Mouse (Mus musculus): ENCODE results near the gene Ddr1.
A peak's percentile ranks its signal among the peaks of the same experiment; 100 is the strongest.

Gene Ddr1

GRCm38 (mm10) chr17:35721676-35722075 lies 17.3 kb upstream of the Ddr1 start:
- no peak for DNase-seq (ENCODE audit: inconsistent ontology term)

- DNase-seq (ENCODE audit: inconsistent ontology term) = peak; percentile 88
Observed at GRCm38 (mm10) chr17:35720340-35720727, 15.9 kb upstream of the Ddr1 start.

GRCm38 (mm10) chr17:35719616-35720339 lies 15.4 kb upstream of the Ddr1 start:
- no peak for DNase-seq (ENCODE audit: inconsistent ontology term)

GRCm38 (mm10) chr17:35717080-35717479 lies 12.7 kb upstream of the Ddr1 start:
- DNase-seq (ENCODE audit: inconsistent ontology term) = no peak

DNA sequence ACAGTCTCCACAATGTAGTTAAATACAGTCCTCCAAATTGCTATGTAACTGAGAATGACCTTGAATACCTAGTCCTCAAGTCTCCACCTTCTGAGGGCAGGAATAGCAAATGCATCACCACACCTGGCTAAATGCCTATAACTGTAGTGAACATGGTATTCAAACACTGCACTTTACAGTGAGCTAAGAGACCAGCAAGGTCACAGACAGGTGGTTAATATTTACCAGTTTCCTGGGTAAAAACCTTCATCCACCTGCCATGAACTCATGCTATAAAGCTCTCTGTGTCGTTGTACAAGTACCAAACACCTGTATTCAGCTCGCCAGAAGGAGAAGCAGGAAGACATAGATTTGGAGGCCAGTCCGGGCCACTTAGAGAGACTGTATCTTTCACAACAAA lies 11.7 kb upstream of the Ddr1 start:
- no peak for DNase-seq (ENCODE audit: inconsistent ontology term)

DNA sequence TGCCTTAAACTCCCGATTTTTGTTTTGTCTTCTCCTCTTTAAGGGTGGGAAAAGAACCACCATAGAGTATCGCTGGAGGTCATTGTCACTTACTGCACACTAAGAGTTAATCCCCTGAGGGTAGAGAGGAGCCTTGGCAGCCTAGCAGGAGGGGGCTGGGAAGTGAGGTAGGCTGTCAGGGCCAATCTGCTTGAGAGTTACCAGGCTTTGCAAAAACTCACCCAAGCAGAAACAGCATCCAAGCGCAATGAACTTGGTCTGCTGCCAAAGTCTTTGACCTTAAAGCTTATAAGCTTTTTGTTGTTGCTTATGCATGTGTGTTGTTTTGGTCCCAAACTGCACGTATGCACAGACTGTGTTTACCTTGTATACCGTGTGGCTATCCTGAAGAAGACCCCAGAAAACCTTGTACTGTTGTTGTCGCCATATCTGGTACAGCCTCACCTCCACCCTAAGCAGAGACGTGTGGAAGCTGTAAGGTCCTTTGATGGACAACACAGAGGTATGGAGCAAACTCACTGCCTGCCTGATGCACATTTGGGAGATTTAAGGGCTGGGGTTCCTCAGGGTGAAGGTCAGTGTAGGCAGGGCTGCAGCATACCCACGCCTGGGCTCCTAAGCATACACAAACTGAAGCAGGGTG lies 6.4 kb upstream of the Ddr1 start:
- peak; percentile 87 for DNase-seq (ENCODE audit: inconsistent ontology term)

- DNase-seq (ENCODE audit: inconsistent ontology term) = no peak
Observed at GRCm38 (mm10) chr17:35708611-35709010, 4.2 kb upstream of the Ddr1 start.

DNA sequence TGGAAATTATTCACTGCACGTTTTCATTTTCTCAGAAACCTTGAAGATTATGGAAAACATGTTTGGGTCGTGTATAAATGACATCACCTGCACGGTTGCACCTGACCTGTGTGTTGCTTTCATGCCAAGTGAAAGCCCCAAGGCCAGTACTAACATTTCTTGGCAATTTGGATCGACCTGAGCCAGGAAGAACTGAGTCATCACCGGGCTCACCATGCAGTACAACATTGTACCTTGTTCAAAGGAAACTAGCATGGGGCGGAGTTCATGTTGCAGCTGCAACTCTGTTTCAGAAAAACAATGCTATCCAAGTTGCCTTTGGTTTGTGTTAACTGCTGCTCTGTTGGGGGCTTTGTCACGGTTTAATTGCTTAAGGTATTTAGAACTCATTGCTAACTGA lies 3.5 kb upstream of the Ddr1 start:
- DNase-seq (ENCODE audit: inconsistent ontology term) = peak; percentile 61

GRCm38 (mm10) chr17:35705836-35706235 lies 1.4 kb upstream of the Ddr1 start:
- DNase-seq (ENCODE audit: inconsistent ontology term) = peak; percentile 91

DNA sequence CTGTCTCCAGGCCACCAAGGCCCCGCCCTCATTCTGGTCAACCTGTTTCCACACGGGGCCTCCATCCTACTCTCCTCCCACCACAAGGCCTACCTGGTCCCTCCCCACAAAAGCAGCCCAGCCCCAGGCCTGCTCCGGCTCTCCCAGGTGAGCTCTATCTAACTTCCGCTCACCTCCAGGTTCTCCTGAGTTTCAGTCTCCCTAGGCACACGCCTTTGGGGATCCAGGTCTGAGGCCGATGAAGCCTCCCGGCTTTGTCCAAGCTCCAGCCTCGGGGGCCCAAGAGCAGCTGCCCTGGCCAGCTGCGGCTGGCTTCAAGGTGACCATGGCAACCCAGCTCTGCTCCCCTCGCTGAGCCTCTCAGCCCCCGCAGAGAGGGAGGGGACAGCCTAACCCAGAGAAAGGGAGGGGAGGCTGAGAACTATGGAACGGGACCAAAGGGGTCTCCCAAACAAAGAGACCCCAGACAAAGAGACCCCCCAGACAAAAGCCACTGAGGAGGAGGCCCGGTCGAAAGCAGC lies 610 bp downstream of the Ddr1 start:
- peak; percentile 76 for DNase-seq (ENCODE audit: inconsistent ontology term)

GRCm38 (mm10) chr17:35703065-35703464 lies 1.4 kb downstream of the Ddr1 start:
- DNase-seq (ENCODE audit: inconsistent ontology term) = no peak

DNA sequence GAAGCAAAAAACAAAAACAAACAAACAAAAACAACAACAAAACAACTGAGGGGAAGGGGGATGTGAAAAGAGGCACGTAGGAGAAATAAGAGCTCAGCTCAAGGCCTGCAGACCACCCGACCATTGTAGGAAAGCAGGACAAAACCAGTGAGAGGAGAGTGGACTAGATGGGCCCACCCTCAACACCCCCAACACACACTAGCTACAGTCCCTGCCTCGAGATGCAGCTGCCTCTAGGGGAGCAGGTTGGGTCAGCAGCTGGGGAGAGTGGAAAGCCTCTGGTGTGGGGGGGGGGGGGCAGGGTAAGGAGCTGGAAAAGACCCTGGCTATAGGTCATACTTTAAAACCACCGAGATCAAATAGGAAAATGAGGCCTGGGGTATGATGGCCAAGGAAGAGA lies 1.8 kb downstream of the Ddr1 start:
- no peak for DNase-seq (ENCODE audit: inconsistent ontology term)

- peak; percentile 89 for DNase-seq (ENCODE audit: inconsistent ontology term)
Observed at GRCm38 (mm10) chr17:35701978-35702461, 2.4 kb downstream of the Ddr1 start.

GRCm38 (mm10) chr17:35701203-35701977 lies 3.0 kb downstream of the Ddr1 start:
- DNase-seq (ENCODE audit: inconsistent ontology term) = peak; percentile 78

DNA sequence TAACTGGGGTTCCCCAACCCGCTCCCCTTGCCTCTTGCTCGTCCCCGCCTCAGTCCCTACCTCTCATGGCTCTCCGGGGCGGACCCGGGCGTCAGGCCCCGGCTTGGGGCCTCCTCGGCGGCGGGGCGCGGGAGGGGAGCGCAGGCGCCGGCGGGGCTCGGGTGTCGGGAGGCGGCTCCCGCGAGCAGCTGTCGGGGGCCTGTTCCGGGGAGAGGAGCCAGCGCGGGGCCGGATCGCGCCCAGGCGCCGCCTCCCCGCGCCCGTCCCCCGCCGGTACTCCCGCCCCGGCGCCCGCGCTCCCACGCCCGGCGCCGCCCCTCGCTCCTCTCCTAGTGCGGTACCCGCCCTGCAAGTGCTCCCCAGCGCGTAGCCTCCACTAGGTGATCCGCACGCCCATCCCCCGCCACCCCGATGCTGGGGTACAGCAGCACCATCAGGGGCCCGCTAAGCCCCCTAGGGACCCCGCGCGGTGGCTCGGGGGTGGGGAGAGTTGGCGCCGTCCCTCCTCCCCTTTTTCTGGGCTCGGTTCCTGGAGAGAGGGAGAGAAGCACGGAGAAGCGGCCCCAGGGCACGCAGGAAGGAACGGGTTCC lies 4.0 kb downstream of the Ddr1 start:
- DNase-seq (ENCODE audit: inconsistent ontology term) = peak; percentile 94

GRCm38 (mm10) chr17:35699919-35700318 lies 4.5 kb downstream of the Ddr1 start:
- DNase-seq (ENCODE audit: inconsistent ontology term) = peak; percentile 98

- no peak for DNase-seq (ENCODE audit: inconsistent ontology term)
Observed at GRCm38 (mm10) chr17:35698501-35698883, 5.9 kb downstream of the Ddr1 start.

GRCm38 (mm10) chr17:35697759-35698500 lies 6.5 kb downstream of the Ddr1 start:
- peak; percentile 100 for DNase-seq (ENCODE audit: inconsistent ontology term)

DNA sequence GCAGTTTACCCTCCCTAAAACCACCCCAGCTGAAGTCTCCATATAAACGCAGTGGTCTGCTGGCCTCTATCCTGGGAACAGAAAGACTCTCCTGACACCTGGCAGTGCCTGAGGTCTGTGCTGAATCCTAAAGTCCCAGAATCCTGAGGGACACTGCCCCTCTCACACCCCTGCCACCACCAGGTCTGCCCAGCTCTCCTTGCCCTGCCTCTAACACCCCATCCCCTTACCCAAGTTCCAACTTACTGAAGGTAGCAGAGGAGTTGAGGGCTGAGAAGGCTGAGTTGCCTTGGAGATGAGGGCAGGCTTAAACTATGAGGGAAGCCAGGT lies 7.0 kb downstream of the Ddr1 start:
- DNase-seq (ENCODE audit: inconsistent ontology term) = no peak

- peak; percentile 25 for DNase-seq (ENCODE audit: inconsistent ontology term)
Observed at GRCm38 (mm10) chr17:35696691-35697090, 7.7 kb downstream of the Ddr1 start.

DNA sequence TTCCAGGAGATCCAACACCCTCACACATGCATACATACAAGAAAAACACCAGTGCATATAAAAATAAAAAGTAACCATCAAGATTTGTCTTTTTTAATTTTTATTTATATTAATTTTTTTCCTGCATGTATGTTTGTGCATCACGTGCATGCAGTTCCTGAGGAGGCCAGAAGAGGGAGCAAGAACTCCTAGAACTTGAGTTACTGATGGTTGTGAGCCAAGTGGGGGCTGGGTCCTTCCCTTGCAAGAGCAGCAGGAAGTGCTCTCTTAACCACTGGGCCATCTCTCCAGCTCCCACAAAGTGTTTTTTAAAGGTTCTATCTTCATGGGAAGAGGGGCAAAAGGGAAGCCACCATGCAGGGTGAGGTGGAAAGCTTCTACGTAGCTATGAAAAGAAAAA lies 9.1 kb downstream of the Ddr1 start:
- DNase-seq (ENCODE audit: inconsistent ontology term) = peak; percentile 67
